Mouse (Mus musculus) heart, postnatal 36 days (tissue): ENCODE results near the gene Armc6. TPM values are rescaled to one million over a fixed set of nuclear protein-coding genes. Genes with fewer than 3 reads are reported as not detected.

ENCODE experiments used
- total RNA-seq, 2 experiments: library from RNA; stranded (reverse); gene quantifications; 2 replicates each; pipeline ENCODE4 v1.2.3; 2021

The Armc6 gene
- total RNA-seq, 2 experiments from 2014 or later, result 6.2 to 7.0 TPM

Other genes with a start within 250 kb of the Armc6 start
- gene Gatad2a, start 238.1 kb downstream of the Armc6 start, total RNA-seq, result 10 to 100 TPM; 31.6 to 36.5 TPM
- gene Mau2, start 191.7 kb downstream of the Armc6 start, total RNA-seq, result 10 to 100 TPM; 35.3 to 38.6 TPM
- 10 to 100 TPM; 18.7 to 22.0 TPM for gene Sugp1, start 191.7 kb downstream of the Armc6 start, total RNA-seq
- gene Tm6sf2, start 161.5 kb downstream of the Armc6 start, total RNA-seq, result 1 to 10 TPM in 1 of 2 experiments, under 1 TPM in 1; 0.97 to 1.1 TPM
- not detected for gene Hapln4, start 151.0 kb downstream of the Armc6 start, total RNA-seq
- under 1 TPM in 1 of 2 experiments, not detected in 1; 0.06 TPM for gene Ncan, start 113.6 kb downstream of the Armc6 start, total RNA-seq
- gene Nr2c2ap, start 103.1 kb downstream of the Armc6 start, total RNA-seq, result 1 to 10 TPM; 8.3 to 8.5 TPM
- 10 to 100 TPM; 17.2 to 19.6 TPM for gene Rfxank, start 95.3 kb downstream of the Armc6 start, total RNA-seq
- 10 to 100 TPM; 23.5 to 23.7 TPM for gene Borcs8, start 95.0 kb downstream of the Armc6 start, total RNA-seq
- gene Mef2b, start 94.8 kb downstream of the Armc6 start, total RNA-seq, result under 1 TPM; 0.25 to 0.49 TPM
- 100 to 1,000 TPM in 1 of 2 experiments, 10 to 100 TPM in 1; 99.2 to 103 TPM for gene Tmem161a, start 62.1 kb downstream of the Armc6 start, total RNA-seq
- gene Slc25a42, start 22.2 kb downstream of the Armc6 start, total RNA-seq, result 10 to 100 TPM; 53.2 to 66.7 TPM
- gene Sugp2, start 240 bp downstream of the Armc6 start, total RNA-seq, result 10 to 100 TPM; 41.4 to 43.0 TPM
- gene Homer3, start 48.4 kb upstream of the Armc6 start, total RNA-seq, result 10 to 100 TPM in 1 of 2 experiments, 1 to 10 TPM in 1; 8.5 to 10.5 TPM
- 10 to 100 TPM; 25.8 to 34.5 TPM for gene Ddx49, start 68.0 kb upstream of the Armc6 start, total RNA-seq
- gene Cope, start 68.1 kb upstream of the Armc6 start, total RNA-seq, result 100 to 1,000 TPM; 157 TPM
- under 1 TPM; 0.33 to 0.64 TPM for gene Cers1, start 81.3 kb upstream of the Armc6 start, total RNA-seq
- not detected for gene Gdf1, start 95.4 kb upstream of the Armc6 start, total RNA-seq
- gene Upf1, start 118.8 kb upstream of the Armc6 start, total RNA-seq, result 10 to 100 TPM; 45.4 to 46.0 TPM
- 1 to 10 TPM; 4.3 to 5.6 TPM for gene Comp, start 139.1 kb upstream of the Armc6 start, total RNA-seq
- 1 to 10 TPM; 8.2 to 9.8 TPM for gene Crtc1, start 205.1 kb upstream of the Armc6 start, total RNA-seq
- 1 to 10 TPM; 8.1 to 9.4 TPM for gene Klhl26, start 242.5 kb upstream of the Armc6 start, total RNA-seq